Mouse (Mus musculus) kidney, postnatal 25 days (tissue): ENCODE measurements around the gene Gm10322.
A peak's percentile ranks its signal among the peaks of the same experiment; 100 is the strongest.

Experiments
- DNase-seq, 2 experiments: peaks; one replicate each; pipeline ENCODE4 v3.0.0; 2021; ENCODE audit warnings: mixed read lengths in 2 of 2

The Gm10322 gene

DNA sequence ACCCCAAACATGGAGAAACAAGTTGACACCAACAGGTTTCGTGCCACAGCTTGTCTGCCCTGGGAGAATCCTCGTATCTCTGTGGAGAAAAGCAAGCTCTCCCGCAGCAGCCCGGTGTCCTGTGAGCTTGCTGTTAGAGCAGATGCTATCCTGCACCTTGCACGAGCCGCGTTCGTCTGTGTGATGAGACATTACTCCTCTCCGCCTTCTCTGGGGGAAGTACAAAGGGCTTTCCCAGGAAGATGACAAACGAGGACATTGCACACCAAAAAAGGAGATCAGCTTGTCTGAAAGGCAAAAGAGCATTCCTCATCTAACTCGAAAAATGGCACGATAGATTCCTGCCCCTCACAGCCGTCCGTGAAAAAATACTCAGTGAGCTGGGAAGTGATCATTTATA lies 13.0 kb upstream of the Gm10322 start:
- no peak for DNase-seq

DNA sequence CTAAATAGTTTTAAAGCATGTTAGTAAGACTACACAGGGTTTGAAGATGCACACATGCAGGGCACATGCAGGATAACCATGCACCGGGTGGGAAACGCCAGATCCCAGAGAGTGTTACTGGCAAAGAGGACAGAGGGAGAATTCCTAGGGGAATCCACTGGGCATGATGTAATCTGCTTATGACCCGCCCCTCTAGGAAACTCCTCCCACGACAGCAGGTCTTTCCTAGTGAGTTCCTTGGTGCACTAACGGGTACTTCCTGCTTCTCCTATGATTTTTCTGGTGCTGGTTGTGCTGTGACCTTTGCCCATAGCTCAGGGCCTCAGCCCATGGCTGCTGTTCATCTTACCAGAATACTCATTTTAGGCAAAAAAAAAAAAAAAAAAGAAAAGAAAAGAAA lies 12.0 kb upstream of the Gm10322 start:
- peak; percentile 55 to 75 for DNase-seq

DNA sequence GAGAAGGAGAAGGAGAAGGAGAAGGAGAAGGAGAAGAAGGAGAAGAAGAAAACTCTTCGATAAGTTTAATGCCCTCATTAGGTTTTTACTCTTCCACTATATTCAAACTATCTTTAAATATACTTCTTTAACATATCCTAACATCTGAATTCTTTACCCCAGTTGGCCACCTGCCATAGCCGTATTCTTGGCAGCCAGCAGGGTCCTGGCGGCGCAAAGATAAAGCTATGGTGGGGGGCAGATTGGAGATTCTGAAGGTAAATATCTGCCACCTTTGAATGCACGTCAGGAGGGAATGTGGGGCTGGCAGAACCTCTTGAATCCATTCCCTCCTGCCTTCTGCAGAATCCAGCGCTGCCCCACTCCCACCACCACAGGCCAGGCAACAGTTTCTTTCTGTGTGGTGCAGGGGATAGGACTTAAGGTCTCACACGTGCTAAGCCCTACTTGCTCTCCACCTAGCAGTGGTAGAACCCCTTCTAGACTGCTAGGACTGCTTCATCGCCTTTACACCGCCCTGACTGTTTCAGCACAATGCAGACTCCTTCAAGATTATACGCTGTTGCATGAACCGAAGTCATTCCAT lies 10.9 kb upstream of the Gm10322 start:
- DNase-seq, result no peak

GRCm38 (mm10) chr10:59613276-59613675 lies 2.6 kb upstream of the Gm10322 start:
- no peak for DNase-seq

- DNase-seq, result no peak
These were observed 1.7 kb upstream of the Gm10322 start for GRCm38 (mm10) chr10:59614141-59614540.

DNA sequence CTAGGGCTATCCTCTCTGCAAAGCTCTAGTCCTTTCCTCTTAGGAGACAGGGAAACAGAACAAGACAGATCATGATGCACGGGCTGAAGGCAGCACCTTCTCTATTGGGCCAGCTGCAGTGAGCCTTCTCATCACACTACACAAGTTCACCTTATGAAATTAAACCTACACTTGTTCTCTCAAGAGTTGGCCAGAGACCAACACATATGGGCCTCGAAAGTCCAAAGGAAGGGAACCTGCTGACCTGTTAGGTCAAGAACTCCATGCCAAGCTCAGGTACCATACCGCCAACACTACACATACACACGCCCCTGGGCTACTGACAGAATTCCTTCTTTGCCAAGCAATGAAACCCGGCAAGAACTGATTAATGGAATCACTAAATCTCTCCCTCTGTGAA lies 452 bp upstream of the Gm10322 start:
- no peak for DNase-seq

GRCm38 (mm10) chr10:59616522-59616921 lies 659 bp downstream of the Gm10322 start, which contains the start of gene Mcu:
Mcu (minus strand) TSS chr10:59616692.
- peak; percentile 98 for DNase-seq

DNA sequence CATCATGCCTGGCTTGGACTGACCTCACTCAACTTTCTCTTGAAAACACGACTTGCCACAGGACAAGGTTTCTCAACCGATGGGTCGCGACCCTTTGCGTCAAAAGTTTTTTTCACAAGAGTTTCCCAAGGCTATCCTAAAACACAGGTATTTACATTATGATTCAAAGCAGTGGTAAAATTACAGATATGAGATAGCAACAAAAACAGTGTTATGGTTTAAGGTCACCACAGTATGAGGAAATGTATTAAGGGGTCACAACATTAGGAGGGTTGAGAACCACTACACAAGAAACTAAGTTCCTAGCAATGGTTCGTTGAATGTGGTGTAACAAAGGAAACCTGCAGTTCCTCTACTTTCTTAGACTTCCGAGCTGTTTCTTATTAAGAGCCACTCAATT lies 1.9 kb downstream of the Gm10322 start:
- no peak for DNase-seq

GRCm38 (mm10) chr10:59621355-59621754 lies 5.5 kb downstream of the Gm10322 start:
- no peak for DNase-seq

- DNase-seq, result no peak
These were observed 7.6 kb downstream of the Gm10322 start for GRCm38 (mm10) chr10:59623496-59623895.

- DNase-seq, result no peak
These were observed 13.0 kb downstream of the Gm10322 start for GRCm38 (mm10) chr10:59628641-59629505.

- DNase-seq, result no peak
These were observed 13.6 kb downstream of the Gm10322 start for GRCm38 (mm10) chr10:59629506-59629782.

DNA sequence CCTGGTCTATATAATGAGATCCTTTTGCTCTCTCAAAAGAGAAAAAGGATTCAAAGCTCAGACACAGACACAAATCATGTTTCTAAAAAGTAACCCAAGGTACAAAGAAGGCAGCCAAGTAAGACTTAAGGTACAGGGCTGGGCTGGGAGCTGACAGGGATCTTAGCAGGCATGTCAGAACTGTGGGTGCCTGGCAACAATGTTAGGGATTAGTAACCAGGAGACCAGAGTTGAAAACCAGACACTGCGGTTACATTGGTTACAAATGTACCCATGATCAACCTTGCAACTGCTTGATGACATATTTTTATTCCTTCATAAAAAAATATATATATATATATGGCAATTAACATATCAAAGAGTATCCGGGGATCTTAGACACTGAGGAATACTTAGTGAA lies 20.2 kb downstream of the Gm10322 start:
- DNase-seq, result no peak

GRCm38 (mm10) chr10:59636751-59637533 lies 21.1 kb downstream of the Gm10322 start:
- peak in 1 of 2 experiments; percentile 9 for DNase-seq

GRCm38 (mm10) chr10:59637596-59638124 lies 21.8 kb downstream of the Gm10322 start:
- no peak for DNase-seq

- no peak for DNase-seq
These were observed 22.7 kb downstream of the Gm10322 start for GRCm38 (mm10) chr10:59638576-59638975.

GRCm38 (mm10) chr10:59642659-59643377 lies 27.0 kb downstream of the Gm10322 start:
- DNase-seq, result no peak

DNA sequence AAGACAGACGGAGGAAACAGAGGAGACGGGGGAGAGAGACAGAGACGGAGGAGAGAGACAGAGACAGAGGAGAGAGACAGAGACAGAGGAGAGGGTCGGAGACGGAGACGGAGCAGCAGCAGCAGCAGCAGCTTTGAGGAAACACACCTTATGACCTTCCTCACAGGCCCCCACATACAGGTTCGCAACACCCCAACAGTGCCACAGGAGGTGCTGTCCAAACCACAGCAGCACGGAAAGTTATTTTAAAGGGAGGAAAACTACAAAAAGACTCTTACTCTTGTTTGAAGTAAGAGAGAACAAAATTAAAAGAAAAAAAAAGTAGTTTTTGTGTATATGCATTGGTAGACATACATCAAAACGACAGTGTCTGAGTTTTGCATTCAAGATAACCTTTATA lies 27.8 kb downstream of the Gm10322 start:
- DNase-seq, result no peak

DNA sequence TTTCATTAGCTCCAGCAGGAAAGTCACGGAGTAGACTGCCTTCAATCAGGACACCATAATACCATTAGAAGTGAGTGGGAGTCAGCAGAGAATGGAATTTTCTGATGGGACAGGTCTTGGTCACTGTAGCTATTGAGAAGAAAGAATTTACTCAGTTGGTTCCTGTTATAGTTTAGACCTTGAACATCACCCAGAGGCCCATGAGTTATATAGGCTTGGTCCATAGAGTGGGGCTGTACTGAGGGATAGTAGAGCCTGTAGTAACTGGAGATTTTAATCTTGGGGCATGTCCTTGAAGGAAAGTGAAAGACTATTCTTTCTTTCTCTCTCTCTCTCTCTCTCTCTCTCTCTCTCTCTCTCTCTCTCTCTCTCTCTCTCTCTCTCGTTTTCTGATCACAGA lies 28.8 kb downstream of the Gm10322 start:
- DNase-seq, result no peak

DNA sequence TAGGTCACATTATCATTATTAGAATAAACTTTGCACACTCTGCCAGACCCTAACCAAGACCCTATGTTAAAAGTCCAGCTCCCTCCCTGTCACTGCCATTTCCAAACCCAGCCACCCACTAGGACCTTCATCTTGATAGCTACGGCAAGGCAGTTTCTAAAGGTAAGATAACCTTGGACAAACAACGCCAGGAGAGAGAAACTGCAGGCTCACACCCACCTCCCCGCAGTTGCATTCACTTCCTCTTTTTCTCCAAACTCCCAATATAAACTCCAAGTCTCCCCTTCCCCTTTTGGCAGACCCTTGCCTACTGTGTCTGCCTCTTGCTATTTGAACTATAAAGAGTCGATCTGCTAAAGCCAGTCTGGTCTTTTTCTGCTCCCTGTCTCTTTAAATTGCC lies 29.3 kb downstream of the Gm10322 start:
- no peak for DNase-seq

GRCm38 (mm10) chr10:59646821-59647378 lies 31.0 kb downstream of the Gm10322 start:
- no peak for DNase-seq

- DNase-seq, result no peak
These were observed 40.9 kb downstream of the Gm10322 start for GRCm38 (mm10) chr10:59656799-59657198.

DNA sequence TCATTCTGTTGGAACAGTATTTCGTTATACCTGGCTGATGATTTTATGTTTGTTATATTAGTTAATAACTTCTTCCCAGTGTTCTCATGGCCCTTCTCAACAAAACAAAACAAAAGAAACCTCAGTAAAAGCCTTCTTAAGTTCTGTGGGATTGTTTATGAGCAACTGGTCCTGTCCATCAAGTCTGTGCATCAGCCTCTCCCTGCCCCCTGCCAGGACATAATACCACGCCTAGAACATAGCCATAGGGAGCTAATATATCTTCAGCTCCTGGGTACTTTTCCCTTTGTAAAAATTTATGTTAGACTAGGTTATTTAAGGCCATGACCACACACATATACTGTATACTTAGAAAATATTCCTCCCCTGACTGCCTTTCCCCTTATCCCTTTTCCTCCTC lies 48.9 kb downstream of the Gm10322 start:
- no peak for DNase-seq
